Comparison of ENCODE assay signal across 8 mouse cellular contexts in the genomic region with DNA sequence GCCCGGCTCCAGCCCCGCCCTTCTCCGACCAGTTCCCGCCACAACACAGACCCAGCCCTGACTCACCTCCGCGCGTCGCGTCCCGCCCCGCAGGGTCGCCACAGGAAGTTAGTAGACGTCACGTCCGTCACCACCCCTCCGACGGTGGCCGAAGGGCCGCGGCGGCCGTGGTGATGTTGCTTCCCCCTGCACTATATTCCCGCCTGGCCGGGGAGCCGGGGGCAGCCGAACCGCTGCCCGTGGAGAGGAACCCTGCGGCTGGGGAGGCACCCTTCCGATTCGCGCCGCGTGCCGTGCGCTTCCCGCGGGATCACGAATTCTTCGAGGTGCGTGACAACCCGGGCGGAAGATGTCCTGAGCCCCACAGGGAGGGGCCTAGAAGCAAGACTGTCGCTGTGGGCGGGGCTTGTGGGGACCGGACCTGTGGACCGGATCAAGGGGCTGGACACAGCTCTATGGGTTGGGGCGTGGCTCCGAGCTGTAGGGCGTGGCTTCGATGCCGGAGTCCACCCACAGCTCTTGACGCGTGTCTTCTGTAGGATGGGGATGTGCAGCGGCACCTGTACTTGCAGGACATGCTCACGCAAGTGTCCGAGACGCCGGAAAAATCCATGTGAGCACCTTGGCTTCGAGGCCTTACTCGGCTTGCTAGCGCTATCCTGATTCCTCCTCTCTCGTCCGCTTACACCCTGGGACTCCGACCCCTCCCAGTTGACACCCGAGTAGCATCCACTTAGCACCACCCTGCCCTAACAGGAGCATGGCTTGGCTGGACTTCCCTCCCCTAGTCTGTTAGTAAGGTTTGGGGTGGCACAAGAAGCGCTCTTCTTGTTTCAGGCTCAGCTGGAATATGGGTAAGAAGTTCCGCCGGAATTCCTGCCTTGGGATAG. TPM values are rescaled to one million over a fixed set of nuclear protein-coding genes. Genes with fewer than 3 reads are reported as not detected.
A peak's percentile ranks its signal among the peaks of the same experiment; 100 is the strongest.
DNase-seq lines count a peak whose midpoint lies in the region; ATAC-seq lines count a peak whose summit lies in the region.

A gene (plus strand): TSS at position 111 of the 890 bp plus-strand sequence.
A gene (minus strand): TSS at position 389 of the 890 bp plus-strand sequence.

- ATAC-seq in erythroblast, adult 5-6 weeks (replicated peaks; ENCODE audit: low FRiP score, poor library complexity, severe bottlenecking) = peak; percentile 93
- ATAC-seq in kidney, embryonic 15.5 days (replicated peaks; ENCODE audit: low FRiP score) = peak; percentile 99
- ATAC-seq in monocyte, adult 5-6 weeks (replicated peaks; ENCODE audit: insufficient number of reproducible peaks, low FRiP score, low TSS enrichment, poor library complexity, severe bottlenecking) = peak; percentile 94

- no peaks in the 10 kb centered on the region for H3K27me3 ChIP-seq in heart, embryonic 10.5 days (ENCODE audit: insufficient read depth, poor library complexity, severe bottlenecking)
- H3K27me3 ChIP-seq in kidney, embryonic 15.5 days = no peaks in the 10 kb centered on the region

- peaks cover 36% of the 10 kb centered on the region for H3K36me3 ChIP-seq in heart, embryonic 10.5 days
- H3K36me3 ChIP-seq in kidney, embryonic 15.5 days = peaks cover 37% of the 10 kb centered on the region

- DNase-seq in B cell, adult 2 months = peak; percentile 94
- DNase-seq in brain, adult 2 months (ENCODE audit: low read depth, low spot score) = peak; percentile 98
- peak; percentile 99 for DNase-seq in heart, embryonic 10.5 days (ENCODE audit: low spot score)
- peak; percentile 99 for DNase-seq in liver
- peak; percentile 95 to 97 for DNase-seq in spleen, postnatal 4 days (ENCODE audit: low spot score in 2 of 2)

- H3K4me1 ChIP-seq in heart, embryonic 10.5 days = peaks cover 15% of the 10 kb centered on the region
- peaks cover 21% of the 10 kb centered on the region for H3K4me1 ChIP-seq in kidney, embryonic 15.5 days

- no peaks in the 10 kb centered on the region for H3K9me3 ChIP-seq in heart, embryonic 10.5 days
- H3K9me3 ChIP-seq in kidney, embryonic 15.5 days (replicated peaks) = no peaks in the 10 kb centered on the region

- H3K9ac ChIP-seq in kidney, embryonic 15.5 days = peak within 1 kb of the TSS; percentile 89

- H3K27ac ChIP-seq in heart, embryonic 10.5 days = peak within 1 kb of the TSS; percentile 97
- H3K27ac ChIP-seq in kidney, embryonic 15.5 days = peak within 1 kb of the TSS; percentile 95

- WGBS in heart, embryonic 10.5 days = 1% methylated on average over 69 of the region's 69 CpGs
- under 1% methylated on average over 66 of the region's 69 CpGs for WGBS in kidney, embryonic 15.5 days

- peak within 1 kb of the TSS; percentile 82 for H3K4me2 ChIP-seq in kidney, embryonic 15.5 days

- H3K4me3 ChIP-seq in heart, embryonic 10.5 days = peak within 1 kb of the TSS; percentile 89
- peak within 1 kb of the TSS; percentile 91 for H3K4me3 ChIP-seq in kidney, embryonic 15.5 days (replicated peaks)

RNA-seq across cellular contexts. Expression of the first gene that starts in this region (rescaled TPM):
- total RNA-seq in erythroblast, adult 5-6 weeks (2015; ENCODE audit: low replicate concordance) = 11.5 and 12.5 TPM in 2 replicates
- total RNA-seq in erythroblast, adult 5-6 weeks (2017; ENCODE audit: low replicate concordance) = 5.8 and 6.6 TPM in 2 replicates
- polyA plus RNA-seq in heart, embryonic 10.5 days (2016; fragmentation: Nextera tagmentation; extraction: Ambion mirVana) = 36.8 and 36.9 TPM in 2 replicates
- 38.3 and 40.4 TPM in 2 replicates for polyA plus RNA-seq in kidney, embryonic 15.5 days (2015; fragmentation: Nextera tagmentation; extraction: Ambion mirVana)
- 27.4 to 31.4 TPM (median 27.6 TPM) in 3 replicates for total RNA-seq in monocyte, adult 5-6 weeks (2017)

RNA-seq across cellular contexts. Expression of the second gene that starts in this region (rescaled TPM):
- total RNA-seq in erythroblast, adult 5-6 weeks (2015; ENCODE audit: low replicate concordance) = 9.4 and 14.6 TPM in 2 replicates
- total RNA-seq in erythroblast, adult 5-6 weeks (2017; ENCODE audit: low replicate concordance) = 8.3 and 9.6 TPM in 2 replicates
- 50.8 and 55.4 TPM in 2 replicates for polyA plus RNA-seq in heart, embryonic 10.5 days (2016; fragmentation: Nextera tagmentation; extraction: Ambion mirVana)
- 52.6 and 58.0 TPM in 2 replicates for polyA plus RNA-seq in kidney, embryonic 15.5 days (2015; fragmentation: Nextera tagmentation; extraction: Ambion mirVana)
- total RNA-seq in monocyte, adult 5-6 weeks (2017) = 16.3 to 28.9 TPM (median 26.9 TPM) in 3 replicates

Comparison
In these comparisons a context has a peak if more than half of its experiments do, and no peak if none do; other contexts are left out.
1. Peak in every context shown above with its lines: DNase-seq, ATAC-seq, H3K4me3 ChIP-seq and H3K27ac ChIP-seq.